Mouse (Mus musculus): ENCODE measurements around the gene Ntn5. TPM values are rescaled to one million over a fixed set of nuclear protein-coding genes. Genes with fewer than 3 reads are reported as not detected.

Gene Ntn5
- total RNA-seq, 1 experiment, result 0.54 TPM

- H3K27ac ChIP-seq (ENCODE audit: insufficient read depth, low read depth, low read length, poor library complexity, severe bottlenecking), result peak overlapping the region; percentile 40; the same call in 1 of the 2 replicates
- in situ Hi-C loops (cut with MboI; ENCODE audit: low sequenced_read_pairs in 2 of 2, unreplicated experiment in 2 of 2), result no loop called here
These were observed 30.8 kb downstream of the Ntn5 start for GRCm38 (mm10) chr7:45714630-45715089.

GRCm38 (mm10) chr7:45715090-45715708, 31.4 kb downstream of the Ntn5 start, which contains the start of gene Rpl18:
Rpl18 (plus strand) TSS chr7:45715457.
- peak; percentile 87 for TF ChIP-seq HCFC1 (IDR thresholded peaks at IDR 0.05; ENCODE audit: borderline replicate concordance, insufficient read depth, low read length)
- no peak for TF ChIP-seq MAFK (IDR thresholded peaks at IDR 0.05; ENCODE audit: insufficient read depth, low read depth, low read length)
- TF ChIP-seq ZC3H11A (IDR thresholded peaks at IDR 0.05; ENCODE audit: borderline replicate concordance, low read depth, low read length), result no peak
- TF ChIP-seq ZNF384 (IDR thresholded peaks at IDR 0.05; ENCODE audit: low read depth, low read length), result no peak
- TF ChIP-seq CHD2 (IDR thresholded peaks at IDR 0.05; ENCODE audit: low read depth, low read length), result peak; percentile 58; the same call in 1 of the 2 replicates
- H3K4me1 ChIP-seq (ENCODE audit: control insufficient read depth in 2 of 2, insufficient read depth in 2 of 2, low read length in 2 of 2, poor library complexity in 1 of 2), result peaks cover 0 to 26% of the 10 kb centered on the region in 2 experiments; a peak in 2 of 4 replicates
- peak; percentile 94 for DNase-seq (ENCODE audit: low read depth, low spot score)
- H3K27ac ChIP-seq (ENCODE audit: insufficient read depth, low read depth, low read length, poor library complexity, severe bottlenecking), result peak within 1 kb of the TSS; percentile 40; the same call in 1 of the 2 replicates
- H3K9ac ChIP-seq (ENCODE audit: insufficient read depth, low read depth, low read length, poor library complexity, severe bottlenecking), result peak within 1 kb of the TSS; percentile 75
- peaks cover 47% of the 10 kb centered on the region for H3K36me3 ChIP-seq (ENCODE audit: control insufficient read depth, insufficient read depth, low read length, poor library complexity, severe bottlenecking)
- H3K9me3 ChIP-seq (ENCODE audit: control insufficient read depth, insufficient read depth, low read depth, low read length), result no peaks in the 10 kb centered on the region
- in situ Hi-C loops (cut with MboI; ENCODE audit: low sequenced_read_pairs in 2 of 2, unreplicated experiment in 2 of 2), result no loop called here
- peak within 1 kb of the TSS; percentile 76 to 95 for H3K4me3 ChIP-seq (ENCODE audit: insufficient read depth in 1 of 2, low read depth in 1 of 2, low read length in 2 of 2, poor library complexity in 1 of 2, severe bottlenecking in 1 of 2)

More at GRCm38 (mm10) chr7:45714630-45715089, 30.8 kb downstream of the Ntn5 start:
- H3K9ac ChIP-seq (ENCODE audit: insufficient read depth, low read depth, low read length, poor library complexity, severe bottlenecking), result peak overlapping the region; percentile 75
- peaks cover 43% of the 10 kb centered on the region for H3K36me3 ChIP-seq (ENCODE audit: control insufficient read depth, insufficient read depth, low read length, poor library complexity, severe bottlenecking)
- DNase-seq (ENCODE audit: low read depth, low spot score), result no peak
- H3K4me1 ChIP-seq (ENCODE audit: control insufficient read depth in 2 of 2, insufficient read depth in 2 of 2, low read length in 2 of 2, poor library complexity in 1 of 2), result peaks cover 0 to 25% of the 10 kb centered on the region in 2 experiments; a peak in 2 of 4 replicates
- peak overlapping the region; percentile 76 to 95 for H3K4me3 ChIP-seq (ENCODE audit: insufficient read depth in 1 of 2, low read depth in 1 of 2, low read length in 2 of 2, poor library complexity in 1 of 2, severe bottlenecking in 1 of 2)
- TF ChIP-seq HCFC1 (IDR thresholded peaks at IDR 0.05; ENCODE audit: borderline replicate concordance, insufficient read depth, low read length) (no peak), MAFK (IDR thresholded peaks at IDR 0.05; ENCODE audit: insufficient read depth, low read depth, low read length) (no peak), CHD2 (IDR thresholded peaks at IDR 0.05; ENCODE audit: low read depth, low read length) (no peak), ZNF384 (IDR thresholded peaks at IDR 0.05; ENCODE audit: low read depth, low read length) (no peak), ZC3H11A (IDR thresholded peaks at IDR 0.05; ENCODE audit: borderline replicate concordance, low read depth, low read length) (no peak)
- no peaks in the 10 kb centered on the region for H3K9me3 ChIP-seq (ENCODE audit: control insufficient read depth, insufficient read depth, low read depth, low read length)

GRCm38 (mm10) chr7:45715741-45716459, 32.1 kb downstream of the Ntn5 start:
- Histone ChIP-seq H3K4me3 (ENCODE audit: insufficient read depth in 1 of 2, low read depth in 1 of 2, low read length in 2 of 2, poor library complexity in 1 of 2, severe bottlenecking in 1 of 2) (peak overlapping the region in 1 of 2 experiments; percentile 63; a peak in 1 of 4 replicates), H3K9me3 (ENCODE audit: control insufficient read depth, insufficient read depth, low read depth, low read length) (no peaks in the 10 kb centered on the region), H3K27ac (ENCODE audit: insufficient read depth, low read depth, low read length, poor library complexity, severe bottlenecking) (no peak overlapping the region), H3K36me3 (ENCODE audit: control insufficient read depth, insufficient read depth, low read length, poor library complexity, severe bottlenecking) (peaks cover 50% of the 10 kb centered on the region), H3K4me1 (ENCODE audit: control insufficient read depth in 2 of 2, insufficient read depth in 2 of 2, low read length in 2 of 2, poor library complexity in 1 of 2) (peaks cover 0 to 21% of the 10 kb centered on the region in 2 experiments; a peak in 2 of 4 replicates), H3K9ac (ENCODE audit: insufficient read depth, low read depth, low read length, poor library complexity, severe bottlenecking) (no peak overlapping the region; the same call in 1 of the 2 replicates)
- TF ChIP-seq HCFC1 (IDR thresholded peaks at IDR 0.05; ENCODE audit: borderline replicate concordance, insufficient read depth, low read length) (no peak), MAFK (IDR thresholded peaks at IDR 0.05; ENCODE audit: insufficient read depth, low read depth, low read length) (no peak), ZNF384 (IDR thresholded peaks at IDR 0.05; ENCODE audit: low read depth, low read length) (no peak), ZC3H11A (IDR thresholded peaks at IDR 0.05; ENCODE audit: borderline replicate concordance, low read depth, low read length) (no peak), CHD2 (IDR thresholded peaks at IDR 0.05; ENCODE audit: low read depth, low read length) (no peak)
- DNase-seq (ENCODE audit: low read depth, low spot score), result no peak
- in situ Hi-C loops (cut with MboI; ENCODE audit: low sequenced_read_pairs in 2 of 2, unreplicated experiment in 2 of 2), result no loop called here

- Histone ChIP-seq H3K9ac (ENCODE audit: insufficient read depth, low read depth, low read length, poor library complexity, severe bottlenecking) (no peak overlapping the region), H3K4me1 (ENCODE audit: control insufficient read depth in 2 of 2, insufficient read depth in 2 of 2, low read length in 2 of 2, poor library complexity in 1 of 2) (peaks cover 0 to 19% of the 10 kb centered on the region in 2 experiments; a peak in 2 of 4 replicates), H3K9me3 (ENCODE audit: control insufficient read depth, insufficient read depth, low read depth, low read length) (no peaks in the 10 kb centered on the region), H3K4me3 (ENCODE audit: insufficient read depth in 1 of 2, low read depth in 1 of 2, low read length in 2 of 2, poor library complexity in 1 of 2, severe bottlenecking in 1 of 2) (no peak overlapping the region), H3K36me3 (ENCODE audit: control insufficient read depth, insufficient read depth, low read length, poor library complexity, severe bottlenecking) (peaks cover 50% of the 10 kb centered on the region), H3K27ac (ENCODE audit: insufficient read depth, low read depth, low read length, poor library complexity, severe bottlenecking) (no peak overlapping the region)
- TF ChIP-seq ZNF384 (IDR thresholded peaks at IDR 0.05; ENCODE audit: low read depth, low read length) (no peak), ZC3H11A (IDR thresholded peaks at IDR 0.05; ENCODE audit: borderline replicate concordance, low read depth, low read length) (no peak), MAFK (IDR thresholded peaks at IDR 0.05; ENCODE audit: insufficient read depth, low read depth, low read length) (no peak), CHD2 (IDR thresholded peaks at IDR 0.05; ENCODE audit: low read depth, low read length) (no peak), HCFC1 (IDR thresholded peaks at IDR 0.05; ENCODE audit: borderline replicate concordance, insufficient read depth, low read length) (no peak)
- in situ Hi-C loops (cut with MboI; ENCODE audit: low sequenced_read_pairs in 2 of 2, unreplicated experiment in 2 of 2), result no loop called here
- DNase-seq (ENCODE audit: low read depth, low spot score), result no peak
These were observed 32.6 kb downstream of the Ntn5 start for GRCm38 (mm10) chr7:45716460-45716857.
